Mouse (Mus musculus): ENCODE results near the gene Nt5m.
A peak's percentile ranks its signal among the peaks of the same experiment; 100 is the strongest.

Gene Nt5m

DNA sequence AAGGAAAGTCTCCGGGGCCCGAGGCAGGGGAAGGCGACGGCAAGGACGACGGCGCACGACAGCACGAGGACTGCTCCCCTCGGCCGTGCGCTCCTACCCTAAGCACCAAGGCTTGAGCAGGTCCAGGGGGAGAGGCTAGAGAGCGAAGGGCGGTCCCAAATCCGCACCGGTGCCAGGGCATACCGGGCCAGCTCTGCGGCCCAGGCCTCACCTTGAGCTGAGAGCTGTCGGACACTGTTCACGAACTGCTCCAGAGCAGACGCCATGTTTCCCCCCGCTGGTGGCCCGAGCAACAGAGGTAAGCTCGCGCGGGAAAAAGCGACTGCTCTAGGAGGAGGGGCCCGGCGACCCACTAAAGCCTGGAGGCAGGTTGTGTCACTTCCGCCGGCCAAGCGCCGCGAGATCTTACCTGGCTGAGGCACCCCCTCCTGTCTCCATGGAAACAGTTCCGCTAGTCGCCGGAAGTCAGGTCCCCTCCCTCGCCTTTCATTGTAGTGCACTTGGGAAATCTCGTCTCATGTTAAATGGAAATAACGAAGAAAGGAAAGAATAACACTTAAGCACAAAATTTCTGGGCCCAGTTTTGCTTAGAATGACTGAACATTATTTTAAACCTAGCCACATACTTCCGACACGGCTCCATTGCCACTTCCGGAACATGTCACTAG, 346 bp downstream of the Nt5m start, which contains the start of gene Cops3:
TSS of gene Cops3 (minus strand) at position 380 of the 668 bp plus-strand sequence.
- DNase-seq (ENCODE audit: low read depth, low spot score) = peak; percentile 99

DNA sequence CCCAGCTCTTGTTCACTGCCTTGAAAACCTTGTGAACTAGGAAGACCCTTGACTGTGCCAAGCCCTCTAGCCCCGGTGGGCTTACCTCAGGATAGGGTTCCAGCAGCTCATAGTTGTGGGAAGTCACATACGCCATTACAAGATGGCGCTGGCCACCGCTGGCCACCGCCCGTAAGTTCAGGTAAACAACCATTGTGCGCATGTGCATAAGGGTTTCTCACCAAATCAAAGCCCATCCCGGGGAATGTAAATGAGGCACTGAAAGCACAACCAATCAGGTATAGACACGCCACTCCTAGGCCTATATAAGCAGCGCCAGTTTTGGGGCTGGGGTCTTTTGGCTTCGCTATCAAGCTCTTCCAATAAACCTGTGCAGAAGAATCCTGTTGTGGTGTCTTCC, 7.1 kb downstream of the Nt5m start:
- DNase-seq (ENCODE audit: low read depth, low spot score) = no peak

DNA sequence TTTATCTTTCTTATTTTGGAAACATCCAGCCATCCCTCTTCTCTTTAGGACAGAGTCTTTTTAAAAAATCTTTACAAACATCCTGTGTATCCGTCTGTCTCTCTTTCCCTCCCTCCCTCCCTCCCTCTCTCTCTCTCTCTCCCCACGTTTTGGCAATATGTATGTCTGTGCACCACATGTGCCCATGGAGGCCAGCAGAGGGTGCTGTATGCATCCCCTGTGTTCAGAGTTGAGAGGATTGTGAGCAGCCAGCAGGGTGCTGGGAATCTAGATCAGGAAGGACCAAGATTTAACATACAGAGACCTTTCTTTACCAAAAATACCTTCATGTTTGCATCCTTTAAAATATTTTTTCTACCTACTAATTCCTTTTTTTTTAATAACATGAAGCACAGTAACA, 7.9 kb downstream of the Nt5m start:
- DNase-seq (ENCODE audit: low read depth, low spot score) = peak; percentile 87

DNA sequence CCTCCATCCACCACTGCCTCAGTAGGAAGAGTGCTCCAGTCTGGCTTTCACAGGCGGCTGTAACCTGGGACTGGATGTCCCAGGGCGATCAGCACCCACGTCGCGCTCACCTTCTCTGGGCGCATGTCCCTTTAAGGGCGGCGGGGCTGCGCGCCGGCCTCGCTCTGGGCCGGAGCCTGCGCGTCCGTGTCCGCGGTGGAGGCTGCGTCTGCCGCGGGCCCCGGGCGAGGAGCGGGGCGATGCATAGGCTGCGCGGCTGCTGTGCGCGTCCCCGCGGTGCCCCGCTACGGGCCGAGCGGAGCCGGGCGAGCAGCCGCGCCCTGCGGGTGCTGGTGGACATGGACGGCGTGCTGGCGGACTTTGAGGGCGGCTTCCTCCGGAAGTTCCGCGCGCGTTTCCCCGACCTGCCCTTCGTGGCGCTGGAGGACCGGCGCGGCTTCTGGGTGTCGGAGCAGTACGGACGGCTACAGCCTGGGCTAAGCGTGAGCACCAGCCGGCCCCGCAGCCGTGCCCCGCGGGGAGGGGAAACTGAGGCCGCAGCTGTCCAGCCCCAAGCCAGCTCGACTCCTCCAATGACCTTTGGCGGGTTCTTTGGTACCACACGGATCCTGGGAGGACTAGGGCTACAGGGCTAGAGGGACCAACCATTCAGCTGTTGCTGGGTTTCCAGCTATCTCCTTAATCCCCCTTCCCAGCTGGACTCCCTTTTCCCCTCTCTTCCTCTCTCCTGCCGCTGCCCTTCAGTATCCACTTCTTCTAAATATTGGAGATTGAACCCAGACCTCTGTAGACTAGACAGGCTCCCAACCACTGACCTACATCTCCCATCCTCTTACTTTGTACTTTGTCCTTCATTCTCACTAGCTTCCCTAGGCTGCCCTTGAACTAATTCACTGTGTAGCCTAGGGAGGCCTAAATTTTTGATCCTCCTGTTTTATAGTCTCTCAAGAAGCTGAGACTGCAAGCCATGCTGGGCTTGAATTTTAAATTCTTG, 8.9 kb downstream of the Nt5m start:
- peak; percentile 88 for DNase-seq (ENCODE audit: low read depth, low spot score)

DNA sequence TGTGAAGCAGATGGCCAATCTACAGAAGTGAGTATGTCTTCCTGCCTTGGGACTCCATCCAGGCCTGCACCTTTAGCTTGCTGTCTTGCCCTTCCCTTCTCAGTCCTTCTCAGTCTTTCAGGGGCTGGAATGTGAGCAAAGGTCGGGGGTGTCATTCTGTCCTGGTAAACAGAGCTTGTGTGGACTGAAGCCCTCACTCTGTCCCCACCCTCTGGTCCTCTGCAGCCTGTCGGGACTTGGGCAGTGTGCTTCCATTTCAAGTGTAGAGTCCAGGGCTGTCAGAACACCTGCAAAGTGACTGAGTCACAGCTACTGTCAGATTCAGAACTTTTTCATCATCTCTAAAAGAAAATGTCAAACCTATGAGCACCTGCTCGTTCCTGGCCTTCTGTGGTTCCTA, 13.6 kb downstream of the Nt5m start:
- no peak for DNase-seq (ENCODE audit: low read depth, low spot score)

DNA sequence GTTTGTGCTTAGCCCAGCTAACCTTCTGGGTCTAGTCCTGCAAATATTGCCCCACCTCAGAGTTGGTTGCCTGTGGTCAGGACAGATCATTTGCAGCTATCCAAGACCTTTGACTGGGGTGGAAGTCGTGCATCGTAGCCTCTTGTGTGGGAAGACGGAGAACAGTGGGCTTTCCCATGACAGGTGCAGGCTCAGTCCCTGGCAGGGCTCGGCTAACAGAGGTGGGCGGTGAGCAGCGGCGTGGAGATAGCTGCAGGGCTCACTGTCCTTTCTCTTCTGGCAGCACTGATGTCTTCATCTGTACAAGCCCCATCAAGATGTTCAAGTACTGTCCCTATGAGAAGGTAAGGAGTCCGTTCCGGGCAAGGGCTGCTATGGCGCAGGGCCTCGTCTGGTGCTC, 21.2 kb downstream of the Nt5m start:
- peak; percentile 35 for DNase-seq (ENCODE audit: low read depth, low spot score)

DNA sequence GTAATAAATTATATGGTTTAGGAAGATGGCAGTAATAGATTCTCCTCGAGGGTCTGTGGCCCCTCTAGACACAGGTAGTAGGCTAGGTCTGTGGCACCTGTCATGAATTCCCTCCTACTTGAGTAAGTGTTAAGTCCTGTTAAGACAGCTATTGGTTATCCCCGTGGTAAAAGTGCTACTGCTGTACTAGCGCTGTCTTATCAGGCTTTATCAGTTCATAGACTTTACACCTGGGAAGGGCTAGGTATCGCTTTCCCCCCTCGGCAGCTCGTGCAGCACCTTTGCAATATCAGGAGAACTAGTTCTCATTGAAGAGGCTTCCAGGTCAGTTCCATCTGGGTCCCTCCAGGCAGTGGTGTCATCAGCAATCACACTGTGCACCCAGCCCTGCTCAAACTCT, 25.1 kb downstream of the Nt5m start:
- DNase-seq (ENCODE audit: low read depth, low spot score) = no peak

DNA sequence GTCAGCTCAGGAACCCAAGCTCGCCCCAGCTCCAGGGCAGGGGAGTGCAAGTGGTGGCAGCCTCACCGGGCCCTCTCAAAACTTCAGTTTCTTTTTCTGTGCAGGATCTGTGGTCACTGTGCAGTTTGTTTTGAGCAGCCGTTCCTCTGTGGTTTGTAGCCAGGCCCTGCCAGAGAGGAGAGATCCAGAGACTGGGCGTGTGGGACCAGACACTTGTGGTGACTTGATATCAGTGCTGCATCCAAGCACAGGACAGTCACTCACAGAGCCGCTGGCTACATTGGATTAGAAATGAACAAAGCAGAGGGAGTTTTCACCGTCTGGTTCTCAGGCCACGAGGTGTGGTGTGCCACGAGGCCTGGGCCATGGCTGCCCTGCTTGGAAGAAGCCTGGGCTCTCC, 32.9 kb downstream of the Nt5m start:
- no peak for DNase-seq (ENCODE audit: low read depth, low spot score)

DNA sequence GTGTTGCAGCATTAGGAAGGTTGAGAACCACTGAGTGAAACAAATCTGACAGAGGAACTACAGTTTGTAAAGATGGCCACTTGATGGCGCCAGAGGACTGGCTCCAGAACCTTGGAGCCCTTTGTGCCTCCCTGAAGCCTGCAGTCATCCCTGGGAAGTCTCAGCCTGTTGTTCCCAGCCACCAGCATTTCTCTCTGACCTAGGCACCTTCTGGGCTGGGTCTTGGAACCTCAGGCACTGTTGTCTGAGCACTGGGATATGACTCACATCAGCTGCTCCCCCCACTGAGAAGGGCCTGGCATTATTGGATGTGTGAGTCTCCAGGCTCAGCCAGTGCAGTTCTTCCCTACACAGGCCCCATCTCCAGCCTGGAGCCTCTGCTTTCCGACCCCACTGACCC, 40.8 kb downstream of the Nt5m start:
- peak; percentile 88 for DNase-seq (ENCODE audit: low read depth, low spot score)

DNA sequence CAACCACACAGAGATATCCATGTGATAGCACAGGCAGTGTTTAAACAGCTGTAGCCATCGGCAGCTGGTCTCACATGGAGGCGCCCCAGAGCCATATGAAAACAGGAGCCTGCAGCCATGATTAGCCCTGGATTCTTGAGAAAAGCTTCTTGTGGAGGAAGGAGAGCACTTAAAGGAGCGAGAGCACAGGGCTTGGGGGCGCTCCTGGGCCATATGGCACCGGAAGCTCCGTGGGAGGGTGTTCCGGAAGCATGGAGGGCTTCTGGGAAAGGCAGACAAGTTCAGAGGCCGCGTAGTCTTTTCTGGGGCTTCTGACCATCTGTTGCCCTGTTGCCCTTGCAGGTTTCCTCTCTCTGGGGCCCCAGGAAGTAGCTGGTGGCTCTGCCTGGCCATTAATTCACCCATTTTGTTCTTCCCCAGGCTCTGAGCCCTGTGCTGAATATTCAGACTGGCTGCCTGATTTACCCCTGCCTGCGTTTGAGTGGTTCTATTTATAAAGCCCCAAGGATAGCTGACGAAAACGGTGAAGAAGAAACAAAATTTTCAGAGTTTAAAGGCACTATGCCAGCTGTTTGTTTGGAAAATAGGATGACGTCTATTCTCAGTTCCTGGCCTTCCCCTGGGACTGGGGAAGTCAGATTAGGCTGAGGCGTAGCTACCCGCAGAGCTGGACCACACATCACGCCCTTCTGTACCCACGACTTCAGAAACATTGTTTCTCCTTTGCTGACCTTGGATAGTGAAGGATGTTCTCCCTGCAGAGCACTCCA, 46.2 kb downstream of the Nt5m start:
- peak; percentile 50 for DNase-seq (ENCODE audit: low read depth, low spot score)

DNA sequence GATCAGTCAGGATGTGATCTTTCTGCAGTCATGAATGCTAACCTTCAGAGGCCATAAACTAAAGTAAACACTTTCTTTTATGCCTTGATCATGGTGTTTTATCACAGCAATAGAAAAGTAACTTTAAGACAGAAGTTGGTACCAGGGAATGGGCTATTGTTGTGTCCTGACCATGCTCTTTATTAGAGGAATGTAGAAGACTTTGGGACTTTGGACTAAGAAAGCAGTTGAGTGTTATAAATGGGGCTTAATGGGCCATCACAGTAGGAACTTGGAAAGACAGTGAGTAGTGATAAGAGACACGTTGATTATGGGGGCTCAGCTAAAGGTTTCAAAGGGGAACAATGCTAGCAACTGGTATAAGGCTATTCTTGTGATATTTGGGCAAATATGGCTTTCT, 47.7 kb downstream of the Nt5m start:
- no peak for DNase-seq (ENCODE audit: low read depth, low spot score)

DNA sequence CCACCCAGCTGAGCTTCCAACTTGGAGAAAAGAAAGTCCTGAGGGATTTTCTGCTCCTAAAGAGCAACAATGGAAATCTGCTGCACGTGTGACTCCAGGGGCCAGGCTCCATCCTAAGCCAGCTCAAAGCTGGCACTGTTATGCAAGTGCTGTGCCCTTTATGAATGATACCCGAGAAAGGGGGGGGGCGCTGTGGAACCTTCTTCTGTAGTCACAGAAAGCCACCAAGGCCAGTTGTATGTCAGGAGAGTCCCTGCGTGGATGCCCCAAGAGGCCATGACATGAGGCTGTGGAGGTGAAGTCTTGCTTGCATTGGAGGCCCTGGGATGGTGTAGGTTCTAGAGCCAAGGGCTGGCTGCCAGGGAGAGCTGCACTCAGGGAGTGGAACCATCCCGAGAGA, 48.9 kb downstream of the Nt5m start:
- no peak for DNase-seq (ENCODE audit: low read depth, low spot score)

DNA sequence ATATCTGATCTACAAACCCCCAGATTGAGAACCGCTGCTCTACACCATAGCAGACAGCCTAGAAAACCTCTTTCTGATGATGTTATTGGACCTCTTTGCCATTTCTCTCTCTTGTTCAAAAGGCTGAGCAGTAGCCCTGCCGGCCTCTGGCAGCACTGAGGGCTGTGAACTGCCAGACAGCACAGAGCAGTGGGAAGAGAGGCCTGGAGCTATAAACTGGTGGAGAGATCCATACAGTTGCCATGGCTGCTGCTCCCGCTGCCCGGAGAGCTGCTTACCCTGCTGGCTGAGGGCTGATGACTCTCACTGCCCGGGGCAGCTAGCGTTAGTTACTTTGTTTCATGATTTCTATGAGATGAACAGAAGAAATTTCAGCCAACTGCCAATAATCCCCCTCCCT, 52.6 kb downstream of the Nt5m start:
- DNase-seq (ENCODE audit: low read depth, low spot score) = no peak

DNA sequence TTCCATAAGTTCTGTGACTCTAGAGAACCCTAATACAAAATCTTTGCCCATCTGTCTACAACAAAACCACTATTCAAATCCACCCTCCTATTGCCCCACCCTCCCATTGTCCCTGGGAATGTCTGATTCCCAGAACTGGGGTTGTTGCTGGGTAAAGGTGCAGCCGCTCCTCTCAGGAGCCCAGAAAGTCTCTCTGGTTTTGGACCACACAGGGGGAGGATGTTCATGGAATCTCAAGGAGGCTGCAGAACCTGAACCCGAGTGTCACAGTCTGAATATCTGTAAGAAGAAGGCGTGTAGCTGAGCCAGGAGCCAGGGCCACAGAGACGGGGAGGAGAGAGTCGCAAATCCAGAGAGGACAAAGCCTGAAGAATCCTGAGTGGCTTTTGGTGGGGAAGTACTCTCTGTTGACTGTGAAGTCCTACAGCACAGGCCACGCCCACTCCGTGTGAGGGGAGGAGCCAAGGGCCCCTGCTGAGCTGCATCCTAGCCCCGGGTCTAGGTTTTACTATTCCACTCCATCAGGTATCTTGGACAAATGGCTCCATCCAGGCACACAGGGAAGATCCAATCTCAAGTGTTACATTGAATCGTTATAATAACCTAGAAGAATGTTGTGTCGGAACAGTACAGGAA, 54.0 kb downstream of the Nt5m start:
- DNase-seq (ENCODE audit: low read depth, low spot score) = no peak

DNA sequence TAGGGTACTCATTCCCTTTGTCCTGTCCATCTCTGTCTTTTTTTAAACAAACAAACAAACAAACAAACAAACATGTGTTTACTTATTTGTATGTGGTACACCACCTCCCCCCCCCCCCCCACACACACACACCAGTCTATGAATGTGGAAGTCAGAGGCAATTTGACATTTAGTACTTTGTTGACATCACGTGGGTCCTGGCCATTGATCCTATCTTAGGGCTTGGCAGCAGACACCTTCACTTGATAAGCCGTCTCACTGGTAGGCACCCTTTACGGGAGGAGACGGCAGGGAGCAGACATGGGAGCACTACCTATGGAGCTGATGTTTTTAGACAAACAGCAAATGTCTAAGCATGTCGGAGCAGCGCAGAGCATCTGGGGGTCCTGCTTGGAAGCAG, 55.7 kb downstream of the Nt5m start:
- no peak for DNase-seq (ENCODE audit: low read depth, low spot score)

DNA sequence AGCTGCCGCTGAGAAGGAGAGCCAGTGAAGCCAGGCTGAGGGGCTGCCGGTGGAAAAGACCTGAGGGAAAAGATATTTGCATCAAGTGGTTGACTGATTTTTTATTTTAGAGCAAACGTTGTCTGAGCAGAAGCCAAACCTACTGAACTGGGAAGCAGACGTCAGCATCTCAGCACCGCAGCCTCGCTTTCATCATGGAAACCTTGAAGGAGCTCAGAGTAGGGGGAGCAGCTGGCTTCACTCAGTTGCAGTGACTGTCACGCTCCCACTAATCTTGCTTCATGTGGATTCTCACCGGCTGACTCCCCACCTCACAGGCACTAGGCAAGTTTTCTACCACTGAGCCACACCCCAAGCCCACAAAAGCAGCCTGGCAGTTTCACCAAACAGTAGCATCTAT, 56.1 kb downstream of the Nt5m start:
- DNase-seq (ENCODE audit: low read depth, low spot score) = peak; percentile 51

DNA sequence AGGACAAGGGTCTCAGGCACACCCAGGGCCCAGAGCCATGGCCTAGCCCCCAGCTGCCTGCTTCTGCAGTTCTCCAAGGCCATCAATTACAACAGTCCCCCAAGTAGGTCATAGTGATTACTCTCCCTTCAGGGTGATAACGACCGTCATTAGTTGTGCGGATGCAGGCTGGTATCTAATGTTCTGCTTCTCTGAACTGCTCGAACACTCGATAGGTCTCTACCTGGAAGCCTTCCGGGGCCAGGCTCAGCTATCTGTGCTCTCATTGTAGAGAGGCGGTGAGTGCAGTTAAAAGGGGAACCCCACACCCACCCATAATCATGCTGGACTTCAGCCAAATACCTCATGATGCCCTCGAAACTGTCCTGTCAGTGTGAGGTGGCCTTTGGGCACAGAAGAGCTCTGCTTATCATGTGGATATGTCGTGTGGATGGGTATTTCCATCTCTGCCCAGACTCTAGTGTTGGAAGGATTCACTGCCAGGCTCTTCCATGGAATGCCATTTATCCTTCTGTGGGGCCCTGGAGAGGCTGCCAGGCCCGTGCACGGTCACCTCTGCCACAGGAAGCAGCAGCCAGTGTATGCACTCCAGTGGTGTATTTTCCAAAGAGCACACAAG, 58.8 kb downstream of the Nt5m start:
- no peak for DNase-seq (ENCODE audit: low read depth, low spot score)

DNA sequence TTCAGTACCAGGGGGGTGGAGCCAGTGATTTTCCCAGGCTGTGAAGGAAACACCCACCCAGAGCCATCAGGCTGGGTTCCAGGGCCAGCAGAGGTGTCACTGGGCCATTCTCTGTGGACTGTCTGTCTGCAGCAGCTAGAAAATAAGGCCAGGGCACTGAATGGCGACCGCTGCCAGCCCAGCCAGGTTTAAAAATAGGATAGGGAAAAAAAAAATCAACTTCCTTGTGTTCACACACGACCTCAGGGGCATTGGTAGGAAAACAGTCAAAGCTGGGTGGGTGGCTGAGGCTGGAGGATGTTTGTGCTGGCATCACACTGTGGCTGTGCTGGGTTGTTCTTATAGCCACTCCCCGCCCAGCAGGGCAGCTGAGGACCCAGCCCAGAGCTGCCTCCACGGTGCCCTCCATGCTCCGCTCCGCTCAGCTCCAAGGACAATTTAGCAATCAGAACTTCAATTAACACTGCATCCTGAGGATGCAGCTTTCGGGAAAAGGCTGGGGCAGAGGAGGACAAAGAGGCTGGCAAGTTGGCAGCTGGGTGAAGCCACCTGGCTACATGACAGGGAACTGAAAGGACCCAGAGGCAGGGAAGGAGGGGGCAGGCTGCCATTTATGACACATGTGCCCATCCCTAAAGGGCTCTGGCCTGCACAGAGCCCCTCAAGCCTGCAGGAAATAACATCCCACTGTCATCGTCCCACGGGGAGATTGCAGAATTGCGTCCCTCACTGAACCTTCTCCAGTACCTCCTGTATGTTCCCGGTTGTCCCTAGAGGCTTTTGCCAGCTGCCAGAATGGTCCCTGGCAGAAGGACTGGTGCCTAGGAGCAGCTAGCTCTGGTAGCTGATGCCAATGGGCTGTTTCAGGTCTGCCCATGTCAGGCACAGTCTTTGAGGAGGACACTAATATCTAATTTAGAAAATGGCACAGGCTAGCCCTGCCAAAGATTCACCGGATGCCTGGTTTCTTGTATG, 60.8 kb downstream of the Nt5m start:
- peak; percentile 56 for DNase-seq (ENCODE audit: low read depth, low spot score)

DNA sequence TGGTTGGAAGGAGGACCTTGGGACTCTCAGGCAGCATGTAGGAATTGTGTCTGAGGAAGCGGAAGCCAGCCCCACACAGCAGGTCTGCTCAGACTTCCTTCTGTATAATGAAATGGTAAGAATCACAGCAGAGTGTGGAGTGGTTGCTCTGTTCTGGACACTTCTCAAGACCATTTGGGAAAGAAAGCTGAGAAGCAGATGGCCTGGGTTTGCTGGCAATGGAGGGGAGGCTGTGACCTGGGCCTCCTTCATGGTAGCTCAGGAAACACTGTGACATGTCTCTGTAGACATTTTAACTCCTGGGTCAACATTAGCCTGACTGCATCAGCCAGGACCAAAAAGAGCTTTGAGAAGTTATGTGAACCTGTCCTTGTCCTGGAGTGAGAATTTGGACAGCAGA, 61.7 kb downstream of the Nt5m start:
- peak; percentile 58 for DNase-seq (ENCODE audit: low read depth, low spot score)
